Mouse (Mus musculus): ENCODE data around the gene Fam205c.
A peak's percentile ranks its signal among the peaks of the same experiment; 100 is the strongest.
"Not testable (repeated sequence)": the region's sequence is repeated elsewhere in the genome, so short reads cannot be mapped to it uniquely, and the experiment has no call there.

The Fam205c gene

GRCm38 (mm10) chr4:42876586-42877291, 2.7 kb upstream of the Fam205c start:
- peak in 1 of 2 experiments; percentile 45 for DNase-seq (ENCODE audit: low spot score in 2 of 2)

- DNase-seq (ENCODE audit: low spot score in 2 of 2), result no peak
These were observed 1.1 kb downstream of the Fam205c start for GRCm38 (mm10) chr4:42872746-42873435.

GRCm38 (mm10) chr4:42872151-42872550, 1.9 kb downstream of the Fam205c start:
- DNase-seq (ENCODE audit: low spot score in 2 of 2), result no peak

- no peak for DNase-seq (ENCODE audit: low spot score in 2 of 2)
These were observed 3.3 kb downstream of the Fam205c start for GRCm38 (mm10) chr4:42870748-42871147.

GRCm38 (mm10) chr4:42868193-42868592, 5.8 kb downstream of the Fam205c start:
- no peak for DNase-seq (ENCODE audit: low spot score in 2 of 2)

GRCm38 (mm10) chr4:42867390-42867789, 6.6 kb downstream of the Fam205c start:
- no peak for DNase-seq (ENCODE audit: low spot score in 2 of 2)

GRCm38 (mm10) chr4:42863487-42863886, 10.5 kb downstream of the Fam205c start:
- not testable (repeated sequence) for DNase-seq (ENCODE audit: low spot score in 2 of 2)

GRCm38 (mm10) chr4:42860483-42860882, 13.6 kb downstream of the Fam205c start:
- DNase-seq (ENCODE audit: low spot score in 2 of 2), result peak; percentile 26 to 39

- not testable (repeated sequence) for DNase-seq (ENCODE audit: low spot score in 2 of 2)
These were observed 17.4 kb downstream of the Fam205c start, which contains the start of gene Gm12394 for GRCm38 (mm10) chr4:42856671-42857070. TSS of gene Gm12394 (minus strand) at chr4:42856771.

- not testable (repeated sequence) for DNase-seq (ENCODE audit: low spot score in 2 of 2)
These were observed 20.2 kb downstream of the Fam205c start, which contains the start of gene Fam205a1 for GRCm38 (mm10) chr4:42853788-42854187. TSS of gene Fam205a1 (minus strand) at chr4:42853888.

Measured in spleen, postnatal 14 days (tissue).